Mouse (Mus musculus): Measurements from ENCODE around the gene Lgr6.

GRCm38 (mm10) chr1:135026275-135026674 lies 78.8 kb downstream of the Lgr6 start:
- TF ChIP-seq CTCF (IDR thresholded peaks at IDR 0.05; ENCODE audit: extremely low read depth, insufficient read depth, insufficient read length, insufficient replicate concordance) (no peak), POLR2A (IDR thresholded peaks at IDR 0.05; ENCODE audit: low read depth, low read length) (no peak)
